Mouse (Mus musculus): ENCODE results near the gene Mpz. TPM values are rescaled to one million over a fixed set of nuclear protein-coding genes. Genes with fewer than 3 reads are reported as not detected.

The Mpz gene
- polyA plus RNA-seq, 1 experiment: 1.3 TPM

- Histone ChIP-seq H3K9me3 (replicated peaks; ENCODE audit: control insufficient read depth, insufficient read depth, low read length, poor library complexity, severe bottlenecking) (no peaks in the 10 kb centered on the region), H3K27ac (ENCODE audit: insufficient read depth, low read length) (no peak overlapping the region), H3K4me3 (ENCODE audit: low read depth, low read length) (no peak overlapping the region), H3K4me1 (ENCODE audit: control insufficient read depth, insufficient read depth, low read length) (no peaks in the 10 kb centered on the region), H3K9ac (ENCODE audit: low read depth, poor library complexity, severe bottlenecking) (no peak overlapping the region), H3K27me3 (ENCODE audit: control insufficient read depth, insufficient read depth, low read length, poor library complexity, severe bottlenecking) (no peaks in the 10 kb centered on the region), H3K36me3 (ENCODE audit: control insufficient read depth, insufficient read depth, low read length, poor library complexity, severe bottlenecking) (no peaks in the 10 kb centered on the region)
- TF ChIP-seq EP300 (IDR thresholded peaks at IDR 0.05; ENCODE audit: insufficient read depth, low read depth, low read length) (no peak), CTCF (IDR thresholded peaks at IDR 0.05; ENCODE audit: low read depth, low read length) (no peak), POLR2A (IDR thresholded peaks at IDR 0.05; ENCODE audit: insufficient read depth, low read length) (no peak)
Observed at GRCm38 (mm10) chr1:171105226-171105625, 45.3 kb upstream of the Mpz start.

- H3K27me3 ChIP-seq (ENCODE audit: control insufficient read depth, insufficient read depth, low read length, poor library complexity, severe bottlenecking): no peaks in the 10 kb centered on the region
- no peaks in the 10 kb centered on the region for H3K9me3 ChIP-seq (replicated peaks; ENCODE audit: control insufficient read depth, insufficient read depth, low read length, poor library complexity, severe bottlenecking)
- H3K4me3 ChIP-seq (ENCODE audit: low read depth, low read length): 0 out of 2 replicates have a peak overlapping the region, but pooled peaks have one; percentile 3
- TF ChIP-seq EP300 (IDR thresholded peaks at IDR 0.05; ENCODE audit: insufficient read depth, low read depth, low read length) (no peak), POLR2A (IDR thresholded peaks at IDR 0.05; ENCODE audit: insufficient read depth, low read length) (no peak), CTCF (IDR thresholded peaks at IDR 0.05; ENCODE audit: low read depth, low read length) (no peak)
- no peak overlapping the region for H3K27ac ChIP-seq (ENCODE audit: insufficient read depth, low read length)
- H3K9ac ChIP-seq (ENCODE audit: low read depth, poor library complexity, severe bottlenecking): no peak overlapping the region
- no peaks in the 10 kb centered on the region for H3K4me1 ChIP-seq (ENCODE audit: control insufficient read depth, insufficient read depth, low read length)
- no peaks in the 10 kb centered on the region for H3K36me3 ChIP-seq (ENCODE audit: control insufficient read depth, insufficient read depth, low read length, poor library complexity, severe bottlenecking)
Observed at GRCm38 (mm10) chr1:171109620-171110019, 40.9 kb upstream of the Mpz start.

- no peak overlapping the region; the same call in 1 of the 2 replicates for H3K27ac ChIP-seq (ENCODE audit: insufficient read depth, low read length)
Observed at GRCm38 (mm10) chr1:171110659-171111019, 39.9 kb upstream of the Mpz start.

GRCm38 (mm10) chr1:171111020-171111780 lies 39.3 kb upstream of the Mpz start:
- no peaks in the 10 kb centered on the region for H3K36me3 ChIP-seq (ENCODE audit: control insufficient read depth, insufficient read depth, low read length, poor library complexity, severe bottlenecking)
- peak; percentile 90 for TF ChIP-seq CTCF (IDR thresholded peaks at IDR 0.05; ENCODE audit: low read depth, low read length)
- no peak for TF ChIP-seq EP300 (IDR thresholded peaks at IDR 0.05; ENCODE audit: insufficient read depth, low read depth, low read length)
- no peak for TF ChIP-seq POLR2A (IDR thresholded peaks at IDR 0.05; ENCODE audit: insufficient read depth, low read length)
- H3K27me3 ChIP-seq (ENCODE audit: control insufficient read depth, insufficient read depth, low read length, poor library complexity, severe bottlenecking): no peaks in the 10 kb centered on the region
- peak overlapping the region; percentile 84 for H3K4me3 ChIP-seq (ENCODE audit: low read depth, low read length)
- H3K9ac ChIP-seq (ENCODE audit: low read depth, poor library complexity, severe bottlenecking): peak overlapping the region; percentile 72
- H3K4me1 ChIP-seq (ENCODE audit: control insufficient read depth, insufficient read depth, low read length): no peaks in the 10 kb centered on the region
- no peaks in the 10 kb centered on the region for H3K9me3 ChIP-seq (replicated peaks; ENCODE audit: control insufficient read depth, insufficient read depth, low read length, poor library complexity, severe bottlenecking)
- H3K27ac ChIP-seq (ENCODE audit: insufficient read depth, low read length): peak overlapping the region; percentile 46; the same call in 1 of the 2 replicates

More at GRCm38 (mm10) chr1:171110659-171111019, 39.9 kb upstream of the Mpz start:
- no peaks in the 10 kb centered on the region for H3K27me3 ChIP-seq (ENCODE audit: control insufficient read depth, insufficient read depth, low read length, poor library complexity, severe bottlenecking)
- no peaks in the 10 kb centered on the region for H3K9me3 ChIP-seq (replicated peaks; ENCODE audit: control insufficient read depth, insufficient read depth, low read length, poor library complexity, severe bottlenecking)
- H3K4me1 ChIP-seq (ENCODE audit: control insufficient read depth, insufficient read depth, low read length): no peaks in the 10 kb centered on the region
- peak overlapping the region; percentile 79 for H3K4me3 ChIP-seq (ENCODE audit: low read depth, low read length)
- no peak for TF ChIP-seq CTCF (IDR thresholded peaks at IDR 0.05; ENCODE audit: low read depth, low read length)
- no peak for TF ChIP-seq EP300 (IDR thresholded peaks at IDR 0.05; ENCODE audit: insufficient read depth, low read depth, low read length)
- no peak for TF ChIP-seq POLR2A (IDR thresholded peaks at IDR 0.05; ENCODE audit: insufficient read depth, low read length)
- H3K9ac ChIP-seq (ENCODE audit: low read depth, poor library complexity, severe bottlenecking): peak overlapping the region; percentile 72
- H3K36me3 ChIP-seq (ENCODE audit: control insufficient read depth, insufficient read depth, low read length, poor library complexity, severe bottlenecking): no peaks in the 10 kb centered on the region

GRCm38 (mm10) chr1:171111781-171112575 lies 38.5 kb upstream of the Mpz start:
- H3K9me3 ChIP-seq (replicated peaks; ENCODE audit: control insufficient read depth, insufficient read depth, low read length, poor library complexity, severe bottlenecking): no peaks in the 10 kb centered on the region
- no peaks in the 10 kb centered on the region for H3K36me3 ChIP-seq (ENCODE audit: control insufficient read depth, insufficient read depth, low read length, poor library complexity, severe bottlenecking)
- peak overlapping the region; percentile 84 for H3K4me3 ChIP-seq (ENCODE audit: low read depth, low read length)
- H3K27ac ChIP-seq (ENCODE audit: insufficient read depth, low read length): peak overlapping the region; percentile 46; the same call in 1 of the 2 replicates
- H3K4me1 ChIP-seq (ENCODE audit: control insufficient read depth, insufficient read depth, low read length): no peaks in the 10 kb centered on the region
- no peak for TF ChIP-seq EP300 (IDR thresholded peaks at IDR 0.05; ENCODE audit: insufficient read depth, low read depth, low read length)
- no peak for TF ChIP-seq POLR2A (IDR thresholded peaks at IDR 0.05; ENCODE audit: insufficient read depth, low read length)
- TF ChIP-seq CTCF (IDR thresholded peaks at IDR 0.05; ENCODE audit: low read depth, low read length): no peak
- H3K9ac ChIP-seq (ENCODE audit: low read depth, poor library complexity, severe bottlenecking): peak overlapping the region; percentile 72
- H3K27me3 ChIP-seq (ENCODE audit: control insufficient read depth, insufficient read depth, low read length, poor library complexity, severe bottlenecking): no peaks in the 10 kb centered on the region

All from ES-Bruce4 (cell line).